Mouse (Mus musculus): ENCODE data around the gene Slc12a8.

DNA sequence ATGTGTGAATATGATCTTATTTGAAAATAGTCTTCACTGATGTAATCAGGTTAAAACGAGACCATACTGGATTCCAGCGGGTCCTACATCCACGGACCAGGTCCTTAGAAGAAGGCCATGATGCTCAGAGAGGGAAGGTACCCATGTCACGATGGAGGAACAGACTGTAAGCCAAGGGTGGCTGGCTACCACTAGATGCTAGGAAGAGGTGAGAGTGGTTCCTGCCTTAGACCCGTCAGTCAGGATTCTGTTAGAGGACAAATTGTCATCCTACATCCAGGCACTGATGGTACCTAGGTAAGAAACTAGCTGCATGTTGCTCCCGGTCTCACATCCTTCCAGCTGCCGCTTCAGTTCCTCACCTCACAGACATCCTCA is 160.2 kb downstream of the Slc12a8 start:
- TF ChIP-seq POLR2A (IDR thresholded peaks at IDR 0.05; ENCODE audit: low read depth, low read length): no peak
- no peak for TF ChIP-seq CTCF (conservative IDR thresholded peaks at IDR 0.05 in 1 of 2, IDR thresholded peaks at IDR 0.05 in 1 of 2; ENCODE audit: low read depth in 2 of 2, low read length in 2 of 2)
- no peak for TF ChIP-seq BHLHE40 (IDR thresholded peaks at IDR 0.05; ENCODE audit: low read depth, low read length)
- no peak for TF ChIP-seq ZC3H11A (IDR thresholded peaks at IDR 0.05; ENCODE audit: low read depth, low read length)
- TF ChIP-seq MAZ (IDR thresholded peaks at IDR 0.05; ENCODE audit: low read depth, low read length): no peak
- TF ChIP-seq POLR2AphosphoS2 (IDR thresholded peaks at IDR 0.05; ENCODE audit: low read depth, low read length): no peak
- TF ChIP-seq SMC3 (IDR thresholded peaks at IDR 0.05; ENCODE audit: low read depth, low read length): no peak
- TF ChIP-seq EP300 (IDR thresholded peaks at IDR 0.05; ENCODE audit: low read length): no peak
- no peak for TF ChIP-seq USF1 (IDR thresholded peaks at IDR 0.05; ENCODE audit: low read depth, low read length)
- TF ChIP-seq GABPA (IDR thresholded peaks at IDR 0.05; ENCODE audit: insufficient replicate concordance, low read depth, low read length): no peak
- TF ChIP-seq CHD2 (IDR thresholded peaks at IDR 0.05; ENCODE audit: low read length): no peak
- no peak for TF ChIP-seq CHD1 (IDR thresholded peaks at IDR 0.05; ENCODE audit: low read depth, low read length)
